Mouse (Mus musculus) embryonic stem cell, embryonic (primary cell): ENCODE results near the gene Gli2.

Experiments used
- CTCF ChIA-PET, 4 experiments: fragments of 300-600 bp in 2 of 4; fragments of 350-600 bp in 2 of 4; sonication (Branson Sonifier 250); formaldehyde crosslinking; loops; one replicate each; lab custom pipeline; 2022; ENCODE audit warnings: inconsistent platforms in 2 of 4; lab: Charles Lee
- POLR2A ChIA-PET, 4 experiments: fragments of 300-600 bp in 2 of 4; fragments of 350-600 bp in 2 of 4; sonication (Branson Sonifier 250); formaldehyde crosslinking; loops; one replicate each; lab custom pipeline; 2022; ENCODE audit warnings: antibody characterized with exemption in 4 of 4, inconsistent platforms in 1 of 4; lab: Charles Lee

Gli2 gene

GRCm38 (mm10) chr1:119053402-119053841, at the start of gene Gli2:
TSS of gene Gli2 (minus strand) at chr1:119053619.
- CTCF ChIA-PET = interaction anchor here (0.6 to 3.5 kb wide), 31 partner anchors 9 to 1703 kb away, joined by 3 to 18 read pairs (median 4); no protein-coding TSS in a partner anchor

GRCm38 (mm10) chr1:119097921-119098521, 44.6 kb upstream of the Gli2 start:
- CTCF ChIA-PET = interaction anchor here in 3 of 4 experiments (0.6 to 2.3 kb wide), 11 partner anchors 10 to 745 kb away, joined by 3 to 15 read pairs (median 3); no protein-coding TSS in a partner anchor

More at GRCm38 (mm10) chr1:119053402-119053841, at the start of gene Gli2:
- POLR2A ChIA-PET = interaction anchor here (0.6 to 14.6 kb wide), 57 partner anchors 8 to 597 kb away, joined by 3 to 339 read pairs (median 5); partner anchors contain the start of gene Tfcp2l1 (in 2 of the 4)

GRCm38 (mm10) chr1:119093739-119094138, 40.3 kb upstream of the Gli2 start:
- POLR2A ChIA-PET = no interaction called here
- CTCF ChIA-PET = interaction anchor here in 3 of 4 experiments (0.6 to 2.0 kb wide), 7 partner anchors 17 to 364 kb away, joined by 3 to 12 read pairs (median 3); no protein-coding TSS in a partner anchor

More at GRCm38 (mm10) chr1:119097921-119098521, 44.6 kb upstream of the Gli2 start:
- POLR2A ChIA-PET = interaction anchor here in 2 of 4 experiments (0.5 to 1.5 kb wide), 10 partner anchors 9 to 360 kb away, joined by 3 to 7 read pairs (median 4); no protein-coding TSS in a partner anchor

- CTCF ChIA-PET = interaction anchor here in 3 of 4 experiments (0.5 to 11.1 kb wide), 8 partner anchors 63 to 573 kb away, joined by 3 to 218 read pairs (median 3); no protein-coding TSS in a partner anchor
- POLR2A ChIA-PET = no interaction called here
These were observed 36.6 kb upstream of the Gli2 start for GRCm38 (mm10) chr1:119089887-119090620.

GRCm38 (mm10) chr1:119087539-119087938, 34.1 kb upstream of the Gli2 start:
- ChIA-PET CTCF (interaction anchor here (0.6 to 11.1 kb wide), 33 partner anchors 9 to 416 kb away, joined by 3 to 218 read pairs (median 3); no protein-coding TSS in a partner anchor), POLR2A (interaction anchor here in 3 of 4 experiments (0.5 to 6.0 kb wide), 9 partner anchors 9 to 614 kb away, joined by 3 to 32 read pairs (median 3); no protein-coding TSS in a partner anchor)

GRCm38 (mm10) chr1:119085771-119086170, 32.4 kb upstream of the Gli2 start:
- ChIA-PET CTCF (interaction anchor here (0.6 to 11.1 kb wide), 8 partner anchors 11 to 371 kb away, joined by 3 to 218 read pairs (median 5); no protein-coding TSS in a partner anchor), POLR2A (interaction anchor here in 3 of 4 experiments (0.5 to 16.0 kb wide), 12 partner anchors 9 to 441 kb away, joined by 3 to 339 read pairs (median 3); partner anchors contain the start of genes Gli2 (in 1 of the 3) and Tmem185b (in 1 of the 3))

- ChIA-PET POLR2A (interaction anchor here in 3 of 4 experiments (0.6 to 16.0 kb wide), 30 partner anchors 8 to 625 kb away, joined by 3 to 339 read pairs (median 4); partner anchors contain the start of genes Gli2 (in 2 of the 3) and Tfcp2l1 (in 2 of the 3)), CTCF (interaction anchor here (0.6 to 11.1 kb wide), 49 partner anchors 8 to 579 kb away, joined by 3 to 218 read pairs (median 5); partner anchors contain the start of gene Gli2 (in 2 of the 4))
These were observed 30.1 kb upstream of the Gli2 start for GRCm38 (mm10) chr1:119083468-119083921.

- ChIA-PET POLR2A (interaction anchor here (0.6 to 16.0 kb wide), 53 partner anchors 7 to 831 kb away, joined by 3 to 339 read pairs (median 4); partner anchors contain the start of genes Gli2 (in 3 of the 4), Tfcp2l1 (in 2 of the 4) and Tmem177 (in 1 of the 4)), CTCF (interaction anchor here (0.5 to 11.1 kb wide), 61 partner anchors 8 to 1836 kb away, joined by 3 to 218 read pairs (median 4); partner anchors contain the start of gene Gli2 (in 2 of the 4))
These were observed 29.0 kb upstream of the Gli2 start for GRCm38 (mm10) chr1:119082231-119082991.

- ChIA-PET CTCF (interaction anchor here in 1 of 4 experiments (1.5 kb wide), 1 partner anchor 309 kb away, joined by 5 read pairs; no protein-coding TSS in a partner anchor), POLR2A (interaction anchor here (0.6 to 16.0 kb wide), 23 partner anchors 14 to 681 kb away, joined by 3 to 339 read pairs (median 4); partner anchors contain the start of genes Gli2 (in 4 of the 4) and Tfcp2l1 (in 2 of the 4))
These were observed 24.5 kb upstream of the Gli2 start for GRCm38 (mm10) chr1:119077933-119078332.

- CTCF ChIA-PET = interaction anchor here in 2 of 4 experiments (0.8 to 1.5 kb wide), 4 partner anchors 17 to 464 kb away, joined by 3 to 5 read pairs (median 3); partner anchors contain the start of gene Gli2 (in 1 of the 2)
These were observed 22.9 kb upstream of the Gli2 start for GRCm38 (mm10) chr1:119076333-119076732.

GRCm38 (mm10) chr1:119075916-119076315, 22.5 kb upstream of the Gli2 start:
- ChIA-PET CTCF (interaction anchor here (0.5 to 2.5 kb wide), 17 partner anchors 7 to 463 kb away, joined by 3 to 18 read pairs (median 4); partner anchors contain the start of genes Gli2 (in 2 of the 4) and Ralb (in 1 of the 4)), POLR2A (interaction anchor here (0.6 to 16.0 kb wide), 78 partner anchors 7 to 617 kb away, joined by 3 to 339 read pairs (median 6); partner anchors contain the start of genes Gli2 (in 4 of the 4) and Tfcp2l1 (in 3 of the 4))

More at GRCm38 (mm10) chr1:119076333-119076732, 22.9 kb upstream of the Gli2 start:
- POLR2A ChIA-PET = interaction anchor here (0.5 to 16.0 kb wide), 53 partner anchors 9 to 618 kb away, joined by 3 to 339 read pairs (median 7); partner anchors contain the start of genes Gli2 (in 4 of the 4) and Tfcp2l1 (in 3 of the 4)

- POLR2A ChIA-PET = interaction anchor here (0.6 to 16.0 kb wide), 78 partner anchors 8 to 619 kb away, joined by 3 to 339 read pairs (median 6); partner anchors contain the start of genes Gli2 (in 4 of the 4) and Tfcp2l1 (in 3 of the 4)
- CTCF ChIA-PET = interaction anchor here (0.5 to 2.5 kb wide), 28 partner anchors 8 to 463 kb away, joined by 3 to 18 read pairs (median 4); partner anchors contain the start of genes Gli2 (in 3 of the 4) and Ralb (in 1 of the 4)
These were observed 22.1 kb upstream of the Gli2 start for GRCm38 (mm10) chr1:119075500-119075899.

GRCm38 (mm10) chr1:119074910-119075309, 21.5 kb upstream of the Gli2 start:
- POLR2A ChIA-PET = interaction anchor here (0.5 to 16.0 kb wide), 70 partner anchors 8 to 618 kb away, joined by 3 to 339 read pairs (median 6); partner anchors contain the start of genes Gli2 (in 4 of the 4) and Tfcp2l1 (in 3 of the 4)
- CTCF ChIA-PET = interaction anchor here (0.5 to 2.5 kb wide), 31 partner anchors 8 to 430 kb away, joined by 3 to 18 read pairs (median 4); partner anchors contain the start of genes Gli2 (in 3 of the 4) and Ralb (in 1 of the 4)

- CTCF ChIA-PET = interaction anchor here (0.6 to 2.5 kb wide), 12 partner anchors 9 to 308 kb away, joined by 3 to 18 read pairs (median 7); partner anchors contain the start of gene Gli2 (in 2 of the 4)
- POLR2A ChIA-PET = interaction anchor here (0.6 to 16.0 kb wide), 30 partner anchors 9 to 615 kb away, joined by 3 to 339 read pairs (median 10); partner anchors contain the start of genes Gli2 (in 3 of the 4) and Tfcp2l1 (in 2 of the 4)
These were observed 20.5 kb upstream of the Gli2 start for GRCm38 (mm10) chr1:119073876-119074275.
